In genomic region chr5:49318661-49319060, GRCm38 (mm10) we compare ENCODE assay signal across 14 mouse cellular contexts.
"Had no signal": no experiment of that assay in that cellular context is flagged by ENCODE, and none has a peak within 500 bp of the region (broad histone marks: within the 10 kb centered on the region; RNA-seq: fewer than 3 reads in every experiment).

No protein-coding gene starts in this region.

- H3K27ac ChIP-seq: intestine, embryonic 15.5 days; limb, embryonic 13.5 days; lung, embryonic 15.5 days; macrophage; midbrain, embryonic 12.5 days; stomach, embryonic 15.5 days had no signal

- ATAC-seq: midbrain, embryonic 16.5 days had no signal

- DNase-seq: left cerebral cortex, postnatal 4 days; lung, postnatal 14 days; right cerebral cortex, postnatal 14 days; thymus, adult 2 months; thymus, postnatal 36 days had no signal

- H3K9me3 ChIP-seq: intestine, embryonic 15.5 days; limb, embryonic 13.5 days; lung, embryonic 15.5 days; megakaryocyte, embryonic 14.5 days; midbrain, embryonic 12.5 days; stomach, embryonic 15.5 days had no signal

- H3K4me3 ChIP-seq: intestine, embryonic 15.5 days; limb, embryonic 13.5 days; lung, embryonic 15.5 days; megakaryocyte, embryonic 14.5 days; midbrain, embryonic 12.5 days; stomach, embryonic 15.5 days had no signal

- H3K36me3 ChIP-seq: intestine, embryonic 15.5 days; limb, embryonic 13.5 days; lung, embryonic 15.5 days; midbrain, embryonic 12.5 days; stomach, embryonic 15.5 days had no signal

- H3K4me1 ChIP-seq: intestine, embryonic 15.5 days; limb, embryonic 13.5 days; lung, embryonic 15.5 days; megakaryocyte, embryonic 14.5 days; midbrain, embryonic 12.5 days; stomach, embryonic 15.5 days had no signal

- H3K9ac ChIP-seq: intestine, embryonic 15.5 days; limb, embryonic 13.5 days; lung, embryonic 15.5 days; midbrain, embryonic 12.5 days; stomach, embryonic 15.5 days had no signal

- H3K27me3 ChIP-seq: intestine, embryonic 15.5 days; limb, embryonic 13.5 days; lung, embryonic 15.5 days; megakaryocyte, embryonic 14.5 days; midbrain, embryonic 12.5 days; stomach, embryonic 15.5 days had no signal

- H3K4me2 ChIP-seq: intestine, embryonic 15.5 days; limb, embryonic 13.5 days; liver, embryonic 11.5 days; lung, embryonic 15.5 days; midbrain, embryonic 12.5 days; stomach, embryonic 15.5 days had no signal
